ENCODE assay signal across 7 mouse cellular contexts in the genomic region with DNA sequence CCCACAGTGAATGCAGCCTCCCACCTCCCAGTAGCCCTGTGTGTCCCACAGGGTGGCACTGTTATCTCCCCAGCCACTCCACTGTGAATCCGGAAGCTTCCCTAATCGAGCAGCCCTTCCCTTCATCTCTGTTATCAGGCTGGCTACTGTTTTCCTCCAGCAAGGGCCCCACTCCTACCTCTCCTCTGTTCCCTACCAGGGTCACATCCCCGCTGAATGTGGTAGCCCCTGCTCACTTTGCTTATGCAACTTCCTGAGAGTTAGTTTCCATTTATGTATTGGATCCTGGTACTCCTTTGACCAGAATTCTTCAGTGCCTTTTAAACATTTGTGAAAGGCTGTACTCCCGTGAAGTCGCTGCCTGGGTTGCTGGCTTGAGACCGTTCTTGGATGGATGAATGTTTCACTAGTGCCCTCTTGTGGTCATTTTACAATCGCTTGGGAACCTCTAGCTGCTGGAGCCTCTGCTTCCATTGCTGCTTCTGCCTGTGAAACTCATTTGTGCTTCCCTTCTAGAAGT. TPM values are rescaled to one million over a fixed set of nuclear protein-coding genes. Genes with fewer than 3 reads are reported as not detected.
DNase-seq lines count a peak whose midpoint lies in the region; ATAC-seq and TF ChIP-seq lines count a peak whose summit lies in the region.

No protein-coding gene starts in this region.

- peak; percentile 90 for TF ChIP-seq CTCF in hindbrain, postnatal 0 days (IDR thresholded peaks at IDR 0.05; ENCODE audit: low read depth)

- H3K27me3 ChIP-seq in hindbrain, postnatal 0 days (ENCODE audit: insufficient read depth, low read length) = no peaks in the 10 kb centered on the region

- no peaks in the 10 kb centered on the region for H3K36me3 ChIP-seq in hindbrain, postnatal 0 days (ENCODE audit: insufficient read depth, low read length)

- WGBS in hindbrain, postnatal 0 days = 2% methylated on average over 7 of the region's 7 CpGs

- ATAC-seq in hindbrain, postnatal 0 days = peak; percentile 92

- no peak overlapping the region for H3K27ac ChIP-seq in hindbrain, postnatal 0 days

- peak; percentile 91 for DNase-seq in adipocyte (ENCODE audit: low spot score)
- peak; percentile 56 to 77 for DNase-seq in cerebellum, postnatal 36 days
- DNase-seq in frontal cortex, postnatal 36 days (ENCODE audit: low spot score in 2 of 2) = peak; percentile 51 to 84
- peak; percentile 94 for DNase-seq in hindbrain, postnatal 0 days (ENCODE audit: low spot score)
- DNase-seq in left cerebral cortex, adult 11 months (ENCODE audit: low spot score) = peak; percentile 73
- DNase-seq in lung, postnatal 25 days (ENCODE audit: low spot score) = peak; percentile 69
- peak; percentile 76 to 79 for DNase-seq in right cerebral cortex, adult 2 months (ENCODE audit: low spot score in 2 of 2)

- H3K4me1 ChIP-seq in hindbrain, postnatal 0 days (ENCODE audit: insufficient read depth, low read length) = no peaks in the 10 kb centered on the region

- H3K4me3 ChIP-seq in hindbrain, postnatal 0 days (ENCODE audit: low read length) = no peak overlapping the region

- H3K9me3 ChIP-seq in hindbrain, postnatal 0 days (ENCODE audit: low read length) = no peaks in the 10 kb centered on the region

- H3K9ac ChIP-seq in hindbrain, postnatal 0 days (replicated peaks; ENCODE audit: low read length) = no peak overlapping the region

- H3K4me2 ChIP-seq in hindbrain, postnatal 0 days (ENCODE audit: low read depth, low read length) = peak overlapping the region; percentile 14; the same call in 1 of the 2 replicates

RNA-seq across cellular contexts. Expression of gene Gpr171, which starts 42.5 kb away (rescaled TPM):
- not detected in 2 replicates for total RNA-seq in hindbrain, postnatal 0 days (2014; rRNA removed)
- 0.58 and 0.78 TPM in 2 replicates for polyA plus RNA-seq in hindbrain, postnatal 0 days (2015; fragmentation: Nextera tagmentation; extraction: Ambion mirVana)

RNA-seq across cellular contexts. Expression of gene Med12l, which starts 53.5 kb away (rescaled TPM):
- total RNA-seq in hindbrain, postnatal 0 days (2014; rRNA removed) = 14.5 and 20.5 TPM in 2 replicates
- 3.3 and 4.1 TPM in 2 replicates for polyA plus RNA-seq in hindbrain, postnatal 0 days (2015; fragmentation: Nextera tagmentation; extraction: Ambion mirVana)
